Mouse (Mus musculus) cerebellum, postnatal 14 days (tissue): Measurements from ENCODE around the gene Galt.
A peak's percentile ranks its signal among the peaks of the same experiment; 100 is the strongest.
"Not testable (repeated sequence)": the region's sequence is repeated elsewhere in the genome, so short reads cannot be mapped to it uniquely, and the experiment has no call there.

Source experiments
- DNase-seq, 2 experiments: peaks; one replicate each; pipeline ENCODE4 v3.0.0; 2021; ENCODE audit warnings: mixed read lengths in 2 of 2

Gene Galt

GRCm38 (mm10) chr4:41775840-41776239, 20.8 kb downstream of the Galt start:
- not testable (repeated sequence) for DNase-seq

GRCm38 (mm10) chr4:41781271-41781670, 26.2 kb downstream of the Galt start:
- not testable (repeated sequence) for DNase-seq

- DNase-seq: peak in 1 of 2 experiments; percentile 35
These were observed 26.9 kb downstream of the Galt start for GRCm38 (mm10) chr4:41781748-41782485.

- not testable (repeated sequence) for DNase-seq
These were observed 27.7 kb downstream of the Galt start for GRCm38 (mm10) chr4:41782711-41783110.

- DNase-seq: not testable (repeated sequence)
These were observed 28.2 kb downstream of the Galt start for GRCm38 (mm10) chr4:41783197-41783596.
